Mouse (Mus musculus) G1E-ER4 (cell line): ENCODE results near the gene Cmtm3. TPM values are rescaled to one million over a fixed set of nuclear protein-coding genes. Genes with fewer than 3 reads are reported as not detected.

ENCODE experiments used
- GATA1 ChIP-seq: IDR thresholded peaks from one replicate; pipeline ENCODE4 v1.8.0; 2012; ENCODE audit warnings: low read length, inconsistent platforms
- polyA plus RNA-seq: library from polyadenylated mRNA; stranded (reverse); fragments of >175 nt; gene quantifications from 2 replicates; pipeline ENCODE4 v1.2.3, GENCODE M21; 2012

The Cmtm3 gene
- polyA plus RNA-seq, 1 experiment = not detected

DNA sequence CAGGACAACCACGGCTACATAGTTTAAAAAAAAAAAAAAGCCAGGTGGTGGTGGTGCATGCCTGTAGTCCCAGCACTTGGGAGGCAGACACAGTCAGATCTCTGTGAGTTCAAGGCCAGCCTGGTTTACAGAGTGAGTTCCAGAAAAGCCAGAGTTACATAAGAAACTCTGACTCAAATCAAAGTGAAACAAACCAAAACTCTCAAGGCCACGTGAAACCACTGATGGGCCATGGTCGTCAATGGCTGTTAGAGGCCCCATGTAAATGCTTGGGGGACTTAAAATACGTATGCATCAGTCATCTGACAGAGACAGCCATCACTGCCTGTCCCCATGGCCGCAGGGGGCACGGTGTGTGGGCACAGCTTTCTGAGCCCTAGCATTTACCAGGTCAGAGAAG is 31.9 kb downstream of the Cmtm3 start:
- no peak for TF ChIP-seq GATA1

DNA sequence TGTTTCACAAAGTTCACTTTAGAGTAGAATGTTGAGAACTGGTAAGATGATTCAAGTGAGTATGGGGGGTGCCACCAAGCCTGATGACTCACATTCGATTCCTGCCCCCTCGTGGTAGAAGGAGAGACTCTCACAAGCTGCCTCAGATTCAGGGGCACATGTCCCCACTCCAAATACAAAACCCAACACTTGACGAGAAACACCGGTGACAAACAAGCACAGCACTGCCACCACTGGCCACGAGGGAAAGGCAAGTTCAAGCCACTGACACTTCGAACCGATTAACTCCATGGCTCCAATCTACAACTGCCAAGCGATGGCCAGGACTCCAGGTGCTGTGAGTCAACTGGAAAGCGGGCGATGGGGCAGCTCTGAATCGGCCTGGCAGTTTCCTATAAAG is 34.6 kb downstream of the Cmtm3 start:
- no peak for TF ChIP-seq GATA1

DNA sequence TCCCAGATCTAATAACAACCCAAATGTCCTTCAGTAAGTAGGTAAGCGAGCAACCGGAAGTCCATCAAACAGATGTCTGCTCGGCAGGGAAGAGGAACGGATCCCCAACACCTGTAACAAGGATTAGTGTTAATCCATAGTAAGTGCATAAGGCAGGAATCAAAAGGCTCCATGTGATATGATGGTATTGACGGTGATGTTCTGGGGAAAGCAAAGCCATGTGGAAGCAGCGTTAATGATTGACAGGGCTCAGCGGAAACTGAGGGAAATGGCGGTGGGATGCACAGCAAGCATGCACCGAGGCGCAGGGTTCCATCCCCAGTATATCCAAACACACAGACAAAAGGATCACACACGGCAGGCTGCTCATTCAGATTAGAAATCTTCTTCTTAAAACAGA is 35.1 kb downstream of the Cmtm3 start:
- TF ChIP-seq GATA1 = no peak

DNA sequence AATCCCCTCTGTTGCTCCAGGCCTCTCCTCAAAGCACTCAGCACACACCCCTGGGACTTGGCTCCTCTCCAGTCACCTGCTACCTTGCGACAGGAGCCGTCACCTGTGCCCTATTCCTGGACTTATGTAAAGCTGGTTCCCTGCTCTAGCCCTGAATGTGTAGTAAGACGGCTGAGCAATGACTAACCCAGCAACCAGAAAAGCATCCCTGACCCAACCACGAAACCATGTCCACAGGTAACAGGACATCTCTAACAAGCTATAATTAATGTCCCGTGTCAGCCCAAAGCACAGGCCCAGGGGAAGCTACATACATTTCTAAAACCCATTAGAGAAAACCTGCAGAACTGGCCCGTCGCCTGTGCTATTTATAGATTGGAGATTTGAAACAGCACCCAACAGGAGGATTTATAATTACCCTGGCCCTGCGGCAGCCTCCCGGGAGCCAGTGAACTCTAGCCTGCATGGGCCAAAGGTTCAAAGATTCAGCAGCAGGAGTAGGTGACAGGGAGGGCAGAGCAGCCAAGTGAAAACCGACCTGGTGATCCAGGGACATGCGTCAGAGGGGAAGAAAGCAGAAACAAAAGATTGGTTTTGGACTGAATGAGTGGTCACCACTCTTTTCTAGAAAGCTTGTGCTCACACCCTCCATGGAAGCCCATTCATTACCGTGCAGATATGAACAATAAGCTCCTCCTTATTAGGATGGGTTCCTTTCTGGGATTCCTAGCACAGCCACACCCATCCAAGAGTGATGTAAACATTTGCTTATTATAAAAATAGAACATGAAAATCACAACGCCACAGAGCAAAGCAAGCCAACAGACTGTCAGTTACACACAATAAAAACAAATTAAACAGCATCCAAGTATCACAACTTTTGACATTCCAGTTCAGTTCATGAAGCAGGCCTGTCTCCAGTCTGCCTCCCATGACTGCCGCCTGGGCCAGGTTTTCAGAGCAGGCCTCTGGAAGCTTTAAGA is 35.9 kb downstream of the Cmtm3 start:
- TF ChIP-seq GATA1 = no peak

DNA sequence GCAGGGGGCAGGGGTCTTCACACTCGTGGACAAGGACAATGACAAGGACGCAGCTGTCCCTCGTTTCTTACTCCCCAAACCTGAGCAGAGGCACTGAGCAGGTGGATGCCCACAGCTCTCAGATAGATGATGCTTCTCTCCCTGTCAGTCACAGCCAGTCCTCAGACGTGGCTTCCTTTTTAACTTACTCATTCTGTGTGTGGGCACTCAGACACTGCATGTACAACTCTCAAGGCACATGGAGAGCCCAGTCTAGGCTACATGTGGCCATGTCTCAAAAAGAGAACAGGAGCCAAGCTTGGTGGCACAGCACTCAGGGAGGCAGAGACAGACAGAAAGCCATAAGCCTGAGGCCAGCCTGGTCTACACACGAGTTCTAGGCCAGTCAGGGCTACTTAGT is 36.7 kb downstream of the Cmtm3 start:
- TF ChIP-seq GATA1 = no peak

DNA sequence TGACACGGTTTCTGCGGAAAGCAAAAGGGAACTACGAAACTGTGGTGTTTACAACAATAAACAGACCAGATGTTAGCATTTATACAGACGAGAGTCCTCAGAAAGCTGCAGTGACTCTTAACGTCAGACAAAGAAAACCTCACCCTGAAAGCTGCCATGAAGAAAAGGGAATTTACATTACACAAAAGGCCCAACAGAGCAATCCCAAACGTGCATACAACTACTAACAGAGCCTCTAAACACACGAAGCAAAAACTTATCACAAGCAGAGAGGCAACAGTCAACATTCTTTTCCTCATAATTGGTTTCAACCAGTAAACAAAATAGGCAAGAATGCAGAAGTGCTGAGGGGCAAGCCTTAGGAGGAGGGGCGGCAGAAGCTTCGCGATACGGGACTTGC is 37.5 kb downstream of the Cmtm3 start:
- no peak for TF ChIP-seq GATA1

DNA sequence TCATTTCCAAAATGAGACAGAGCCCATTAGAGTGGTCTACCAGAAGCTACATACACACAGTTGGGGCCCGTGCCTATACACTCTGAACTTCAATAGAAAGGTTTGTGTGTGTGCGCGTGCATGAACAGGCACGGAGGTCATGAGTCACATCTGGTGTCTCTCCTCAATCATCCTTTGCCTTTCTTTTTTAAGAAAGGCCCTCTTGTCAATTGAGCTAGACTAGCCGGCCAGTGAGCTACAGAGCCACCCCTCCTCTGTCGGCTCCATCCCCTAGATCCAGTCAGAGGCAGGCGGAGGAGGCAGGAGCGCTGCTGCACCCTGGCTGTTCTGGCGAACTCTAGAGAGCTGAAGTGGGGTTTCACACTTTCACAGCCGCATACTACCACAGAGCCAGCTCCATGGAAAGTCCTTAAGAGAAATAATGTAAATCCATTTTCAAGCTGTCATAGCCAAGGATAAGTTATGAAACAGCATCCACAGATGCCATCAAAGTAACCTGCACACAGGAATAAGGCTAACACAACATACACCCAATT is 40.2 kb downstream of the Cmtm3 start:
- no peak for TF ChIP-seq GATA1

DNA sequence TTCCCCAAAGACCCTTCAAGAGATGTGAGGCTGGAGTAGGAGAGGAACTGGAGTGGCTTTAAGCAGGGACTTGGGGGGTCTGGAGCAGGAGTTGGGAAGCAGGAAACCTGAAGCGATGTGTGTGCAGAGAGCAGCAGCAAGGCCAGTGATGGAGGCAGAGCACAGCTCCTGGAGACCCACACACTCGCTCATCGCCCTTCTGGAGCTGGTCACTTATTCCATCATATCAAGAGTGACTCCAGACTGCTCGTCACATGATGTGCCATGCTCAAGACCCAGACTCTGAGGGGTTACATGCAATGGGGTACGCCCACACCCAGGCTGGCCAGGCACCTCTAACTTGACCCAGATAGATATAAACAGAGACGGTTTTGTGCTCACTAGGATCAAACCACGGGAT is 41.1 kb downstream of the Cmtm3 start:
- no peak for TF ChIP-seq GATA1

DNA sequence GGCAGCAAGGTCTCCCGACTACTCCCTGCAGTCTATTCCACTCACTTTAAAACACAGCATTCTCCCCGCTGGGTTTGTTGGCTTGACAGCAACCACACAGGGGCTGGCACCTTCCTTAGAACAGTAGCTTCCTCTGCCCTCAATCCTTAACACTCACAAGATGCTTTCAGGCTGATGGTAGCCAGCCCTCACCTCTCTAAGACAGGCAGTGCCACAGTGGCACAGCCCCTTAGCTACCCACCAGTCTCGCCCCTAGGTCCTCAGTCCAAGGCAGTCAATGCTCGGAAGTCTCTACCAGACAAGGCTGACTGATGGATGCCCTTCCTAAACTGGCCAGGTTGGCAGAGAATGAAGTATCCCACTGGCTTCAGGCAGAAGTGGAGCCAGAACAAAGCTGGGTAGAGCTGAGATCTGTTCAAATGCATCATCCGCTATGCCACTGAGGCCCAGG is 41.8 kb downstream of the Cmtm3 start:
- TF ChIP-seq GATA1 = no peak

DNA sequence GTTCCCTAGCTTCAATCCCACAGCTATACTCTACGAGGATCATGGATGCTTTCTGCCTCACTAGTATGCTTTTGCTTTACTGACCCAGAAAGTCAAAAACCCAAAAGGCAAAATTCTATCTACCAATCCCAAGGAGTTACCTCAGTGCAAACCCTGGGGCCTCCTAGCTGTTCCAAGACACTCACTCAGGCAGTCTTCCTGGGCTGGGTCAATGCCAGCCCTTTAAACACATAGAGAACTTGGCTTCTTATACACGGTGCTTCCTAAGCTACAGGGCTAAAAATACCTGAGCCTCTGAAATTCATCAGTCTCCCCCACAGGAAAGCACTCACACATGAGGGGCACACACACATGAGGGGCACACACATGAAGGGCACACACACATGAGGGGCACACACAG is 44.1 kb downstream of the Cmtm3 start:
- no peak for TF ChIP-seq GATA1

DNA sequence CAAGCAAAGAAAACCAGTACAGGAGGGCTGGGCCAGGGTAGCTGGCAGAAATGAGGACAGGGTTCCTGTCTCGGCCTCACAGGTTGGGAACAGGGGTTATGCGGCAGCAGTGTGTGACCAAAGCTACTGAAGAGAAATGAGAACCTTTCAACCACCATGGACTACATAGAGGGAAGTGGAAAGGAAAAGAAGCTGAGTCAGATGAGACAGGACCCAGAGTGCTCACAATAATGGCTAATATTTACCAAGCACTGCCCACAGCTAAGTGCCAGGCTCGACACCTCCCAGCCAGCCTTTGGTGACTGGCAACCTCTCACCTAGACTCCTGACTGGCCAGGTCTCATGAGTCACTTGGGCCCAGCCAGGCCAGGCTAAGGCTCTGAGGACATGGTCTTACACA is 44.8 kb downstream of the Cmtm3 start:
- no peak for TF ChIP-seq GATA1

DNA sequence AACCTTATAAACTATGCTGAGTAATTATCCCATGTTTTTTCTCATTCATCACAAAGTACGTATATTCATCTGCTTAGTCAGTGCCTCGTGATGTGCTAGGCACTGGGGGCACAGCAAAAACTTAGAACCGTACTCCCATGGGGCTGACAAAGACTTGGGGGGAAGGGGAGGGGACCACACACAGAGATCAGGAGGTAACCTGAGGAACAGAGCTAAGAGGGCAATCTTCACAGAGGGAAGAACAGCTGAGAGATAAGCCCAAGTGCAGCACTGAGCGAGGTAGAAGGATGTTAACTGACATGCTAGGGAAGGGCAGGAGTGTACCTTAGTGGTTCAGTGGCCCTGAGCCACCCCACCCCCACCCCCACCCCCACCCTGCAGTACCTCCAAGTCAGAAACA is 47.5 kb downstream of the Cmtm3 start:
- TF ChIP-seq GATA1 = no peak

DNA sequence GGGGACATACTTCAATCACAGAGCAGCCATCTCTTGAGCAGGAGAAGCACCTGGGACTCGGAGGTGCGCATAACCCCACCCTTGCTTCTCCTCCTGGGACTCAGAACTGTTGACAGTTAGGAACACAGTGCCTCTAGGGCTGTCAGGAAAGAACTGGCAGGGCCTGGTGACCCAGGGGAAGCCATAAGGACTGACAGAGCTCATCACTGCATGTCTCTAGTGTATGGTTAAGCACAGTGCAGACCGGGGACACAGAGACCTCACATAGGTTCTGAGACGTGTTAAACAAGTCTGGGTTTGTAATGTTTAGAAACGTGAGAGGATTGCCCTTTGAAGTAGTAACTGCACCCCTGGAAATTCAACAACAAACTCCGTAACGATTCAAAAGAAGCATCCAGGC is 48.3 kb downstream of the Cmtm3 start:
- TF ChIP-seq GATA1 = no peak

DNA sequence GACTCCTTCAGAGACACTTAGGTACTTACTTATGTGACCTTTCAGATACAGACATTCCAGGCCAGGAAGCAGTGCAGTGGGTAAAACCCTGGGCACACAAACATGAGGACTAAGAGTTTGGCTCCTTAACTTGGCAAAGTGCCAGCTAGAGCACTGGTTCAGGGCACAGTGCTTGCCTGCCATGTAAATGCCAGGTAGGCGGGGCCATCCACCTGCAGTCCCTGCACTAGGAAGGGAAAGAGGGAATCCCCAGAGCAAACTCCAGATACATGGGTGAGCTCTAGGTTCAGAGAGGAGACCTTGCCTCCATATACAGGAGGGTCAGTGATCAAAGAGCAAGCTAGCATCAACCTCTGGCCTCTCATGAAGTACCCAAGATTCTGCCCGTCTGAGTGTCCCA is 48.8 kb downstream of the Cmtm3 start:
- no peak for TF ChIP-seq GATA1

DNA sequence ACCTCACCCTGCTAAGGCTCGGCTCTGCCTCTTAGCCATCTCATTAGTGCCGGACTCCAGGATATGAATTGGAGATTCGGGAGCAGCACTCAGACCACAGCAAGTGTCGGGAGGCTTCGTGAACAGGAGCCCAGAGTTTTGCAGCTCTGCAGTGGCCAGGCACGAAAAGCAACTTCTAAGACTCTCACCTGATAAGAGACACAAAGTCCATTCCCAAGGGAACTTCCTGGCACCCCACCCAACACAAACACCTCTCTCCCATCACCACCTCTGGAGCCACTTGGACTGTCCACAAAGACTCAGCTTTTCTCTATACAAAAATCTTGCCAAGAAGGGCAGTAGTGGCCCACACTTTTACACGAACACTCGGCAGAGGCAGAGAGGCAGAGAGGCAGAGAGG is 51.0 kb downstream of the Cmtm3 start:
- TF ChIP-seq GATA1 = no peak

DNA sequence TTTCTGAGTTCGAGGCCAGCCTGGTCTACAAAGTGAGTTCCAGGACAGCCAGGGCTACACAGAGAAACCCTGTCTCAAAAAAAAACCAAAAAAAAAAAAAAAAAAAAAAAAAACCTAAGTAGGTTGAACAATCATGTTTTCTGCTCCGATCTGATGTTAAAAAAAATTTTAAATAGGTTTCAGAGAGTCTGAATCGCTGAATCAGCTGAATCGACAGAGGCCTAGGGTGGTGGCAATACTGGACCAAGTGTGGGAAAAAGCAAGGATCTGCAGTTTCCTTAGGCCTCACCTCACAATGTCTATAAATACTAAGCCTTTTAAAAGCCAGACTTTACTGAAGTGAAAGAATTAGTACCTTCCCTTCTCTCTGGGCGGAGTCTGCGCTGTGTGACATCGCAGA is 53.9 kb downstream of the Cmtm3 start:
- no peak for TF ChIP-seq GATA1

DNA sequence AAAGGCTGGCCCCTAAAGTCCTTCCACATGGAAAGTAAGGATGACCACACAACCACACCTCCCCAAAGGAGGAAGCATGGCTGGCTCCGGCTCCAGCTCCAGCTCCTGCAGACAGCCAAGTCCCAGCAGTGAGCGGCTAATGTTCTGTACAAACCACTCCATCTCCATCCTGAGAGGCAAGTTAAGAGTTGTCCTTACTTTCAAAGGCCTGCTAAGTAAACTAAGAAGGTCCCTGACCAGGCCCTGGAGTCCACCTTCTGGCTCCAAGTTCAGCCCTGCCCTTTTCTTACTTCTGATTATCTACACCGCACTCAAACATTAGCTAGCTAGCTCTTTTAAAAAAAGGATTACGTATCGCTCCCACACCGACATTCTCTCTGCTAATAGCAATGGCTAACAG is 54.6 kb downstream of the Cmtm3 start:
- no peak for TF ChIP-seq GATA1
